Mouse (Mus musculus) ES-E14 (cell line): ENCODE data around the gene Tnfrsf13c.

ENCODE experiments used
- CHD2 ChIP-seq: IDR thresholded peaks from 2 replicates; pipeline ENCODE4 v1.6.1; 2014; ENCODE audit warnings: mild to moderate bottlenecking, low read depth, low read length, inconsistent platforms
- HCFC1 ChIP-seq: IDR thresholded peaks from 2 replicates; pipeline ENCODE4 v1.6.1; 2012; ENCODE audit warnings: low read length, inconsistent platforms, borderline replicate concordance; ENCODE audit not compliant: insufficient read depth
- MAFK ChIP-seq: IDR thresholded peaks from 2 replicates; pipeline ENCODE4 v1.6.1; 2014; ENCODE audit warnings: mild to moderate bottlenecking, low read depth, low read length, inconsistent platforms; ENCODE audit not compliant: insufficient read depth
- ZC3H11A ChIP-seq: IDR thresholded peaks from 2 replicates; pipeline ENCODE4 v1.6.1; 2012; ENCODE audit warnings: low read depth, mild to moderate bottlenecking, inconsistent platforms, low read length, borderline replicate concordance
- ZNF384 ChIP-seq: IDR thresholded peaks from 2 replicates; pipeline ENCODE4 v1.6.1; 2012; ENCODE audit warnings: low read depth, low read length, inconsistent platforms

DNA sequence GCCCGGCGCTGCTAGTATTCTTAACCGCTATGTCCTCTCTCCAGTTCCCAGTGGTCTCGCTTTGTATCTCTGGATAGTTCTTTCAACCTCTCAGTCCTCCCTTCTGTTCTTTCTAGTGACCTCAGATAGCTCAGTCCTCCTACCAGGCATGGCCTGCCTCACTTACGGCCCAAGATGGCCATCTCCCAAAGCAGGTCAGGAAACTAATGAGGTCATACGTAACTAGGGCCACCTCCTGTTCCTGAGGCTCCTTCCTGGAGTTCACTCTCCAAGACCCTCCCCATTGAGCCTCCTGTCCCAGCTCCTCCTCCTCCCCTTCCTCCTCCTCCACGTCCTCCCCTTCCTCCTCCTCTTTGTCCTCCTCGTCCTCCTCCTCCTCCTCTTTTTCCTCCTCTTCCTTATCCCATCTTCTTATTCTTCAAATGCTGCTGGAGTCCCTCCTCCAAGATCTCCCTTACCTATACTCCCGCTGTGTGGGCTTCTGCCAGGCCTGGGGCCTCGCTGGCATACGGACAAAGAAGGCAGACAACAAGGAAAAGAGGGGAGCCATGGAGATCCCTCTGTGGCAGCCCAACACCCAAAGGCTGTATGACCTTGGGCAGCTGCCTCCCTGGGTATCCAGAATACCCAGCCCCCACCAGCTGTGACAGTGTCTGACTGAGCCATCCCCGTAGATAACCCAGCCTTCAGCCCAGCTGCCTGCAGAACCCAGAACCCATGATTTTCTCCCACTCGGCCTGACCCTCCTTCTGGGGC is 14.7 kb downstream of the Tnfrsf13c start:
- TF ChIP-seq ZNF384 (no peak), HCFC1 (no peak), ZC3H11A (no peak), CHD2 (no peak), MAFK (no peak)
